Mouse (Mus musculus): ENCODE measurements around the gene Ola1.

Ola1 gene

DNA sequence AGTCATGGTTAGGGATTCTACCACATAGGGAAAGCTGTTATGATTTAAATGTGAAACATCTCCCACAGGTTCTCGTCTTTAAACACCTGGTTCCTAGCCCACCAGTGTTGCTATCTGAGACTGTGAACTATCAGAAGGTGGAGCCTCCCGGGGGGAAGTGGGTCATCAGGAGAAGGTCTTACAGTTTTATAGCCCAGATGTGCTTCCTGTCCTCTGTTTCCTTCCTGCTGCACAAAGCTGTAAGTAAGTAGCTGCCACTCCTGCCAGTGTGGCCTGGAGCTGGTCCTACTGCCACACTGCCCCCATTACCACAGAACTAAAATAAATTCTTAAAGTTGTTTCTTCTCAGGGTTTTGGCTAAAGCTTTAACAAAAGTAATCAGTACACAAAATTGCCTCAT lies 72.6 kb downstream of the Ola1 start:
- DNase-seq (ENCODE audit: low spot score): no peak

DNA sequence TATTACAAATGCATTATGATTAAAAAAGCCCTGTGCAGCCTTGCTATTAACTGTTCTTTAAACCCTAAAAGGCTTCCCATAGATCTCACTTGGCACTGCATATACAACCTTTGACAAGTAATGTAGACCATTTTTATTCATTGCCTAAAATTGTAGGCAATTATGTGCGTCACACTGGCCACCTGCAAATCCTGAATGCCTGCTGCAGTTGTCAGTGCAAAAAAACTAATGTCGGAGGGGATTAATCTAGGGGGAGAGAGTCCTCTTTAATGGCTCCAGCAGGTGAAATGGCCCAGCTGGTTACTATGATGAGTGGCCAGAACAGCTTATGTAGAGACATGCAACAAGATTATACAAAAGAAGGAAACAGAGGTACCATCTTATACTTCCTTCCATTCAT lies 75.0 kb downstream of the Ola1 start:
- no peak for DNase-seq (ENCODE audit: low spot score)

DNA sequence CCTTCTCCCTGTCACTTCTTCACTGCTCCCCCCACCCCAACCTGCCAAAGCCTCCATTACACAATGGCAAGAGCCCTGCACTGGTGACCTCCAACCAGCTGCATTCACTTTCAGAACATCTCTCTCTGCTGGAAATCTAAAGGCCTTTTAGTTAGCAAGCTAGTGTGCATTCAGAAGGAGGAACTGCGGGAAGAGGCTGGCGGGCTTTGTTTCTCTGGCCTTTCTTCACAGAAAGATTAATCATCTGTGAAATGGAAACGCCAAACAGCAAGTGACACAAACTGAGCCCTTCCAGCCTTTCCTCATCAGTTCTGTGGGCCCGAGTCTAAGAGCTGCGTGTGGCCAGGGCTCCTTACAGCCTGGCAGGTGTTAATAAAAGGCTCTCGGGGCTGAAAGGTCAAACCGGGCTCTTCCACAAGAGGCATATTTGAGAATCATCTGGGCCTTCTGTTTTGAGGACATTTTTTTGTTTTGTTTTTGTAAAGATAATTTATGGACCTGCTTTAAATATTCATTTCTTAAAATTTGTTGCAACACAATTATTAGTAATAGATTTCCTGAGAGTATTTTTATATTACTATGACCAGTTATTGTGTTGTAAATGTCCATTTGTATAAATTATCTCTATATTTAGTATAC lies 75.8 kb downstream of the Ola1 start:
- DNase-seq (ENCODE audit: low spot score): no peak

DNA sequence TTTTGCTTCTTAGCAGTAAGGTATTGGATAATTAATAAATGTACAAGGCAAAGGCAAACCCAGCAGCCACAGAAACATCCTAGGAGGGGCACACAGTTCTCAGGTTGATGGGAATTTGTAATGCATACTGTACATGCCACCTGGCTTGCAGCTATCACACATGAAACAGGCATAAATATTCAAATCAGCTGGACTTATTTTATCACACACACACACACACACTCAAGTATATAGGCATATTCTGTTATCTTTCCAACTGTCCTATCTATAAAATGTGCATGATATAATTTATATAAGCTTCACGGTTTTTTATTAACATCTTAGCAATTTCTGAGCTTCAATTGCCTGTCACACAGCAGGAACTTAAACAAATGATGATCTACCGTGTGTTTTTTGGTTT lies 85.8 kb downstream of the Ola1 start:
- DNase-seq (ENCODE audit: low spot score): no peak

DNA sequence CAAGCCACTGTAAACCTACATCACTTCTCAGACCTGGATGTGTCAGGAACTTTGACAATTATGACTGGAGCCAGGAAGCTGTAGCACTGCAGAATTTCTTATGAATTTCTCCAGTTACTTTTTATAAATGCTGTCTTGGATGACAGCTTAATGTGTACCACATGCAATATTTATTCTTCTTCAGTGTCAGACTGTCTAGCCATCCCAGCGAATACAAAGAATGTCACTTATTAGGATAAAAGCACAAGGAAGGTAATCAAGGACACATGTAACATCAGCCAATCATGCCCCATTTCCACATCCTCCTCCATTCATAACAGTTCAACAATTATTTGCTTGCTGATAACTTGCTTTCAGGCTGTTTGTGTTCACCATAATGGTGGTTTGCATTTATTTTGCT lies 91.0 kb downstream of the Ola1 start:
- no peak for DNase-seq (ENCODE audit: low spot score)

DNA sequence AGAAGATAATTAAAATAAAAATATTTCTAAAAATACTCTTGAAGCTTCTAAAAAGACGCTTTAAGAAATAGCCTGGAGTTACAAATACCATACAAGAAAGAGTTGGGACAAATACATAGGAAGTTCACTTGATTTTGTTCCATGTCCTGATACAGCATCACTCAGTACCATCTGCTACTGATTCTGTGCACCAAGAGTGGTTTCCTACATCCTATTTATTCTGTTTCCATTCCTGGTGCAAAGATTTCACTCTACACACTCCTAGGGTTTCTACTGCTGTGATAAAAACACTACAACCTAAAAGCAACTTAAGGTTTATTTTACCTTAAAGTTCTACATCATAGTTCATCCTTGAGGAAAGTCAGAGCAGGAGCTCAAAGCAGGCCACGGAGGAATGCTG lies 99.9 kb downstream of the Ola1 start:
- DNase-seq (ENCODE audit: low spot score): no peak

DNA sequence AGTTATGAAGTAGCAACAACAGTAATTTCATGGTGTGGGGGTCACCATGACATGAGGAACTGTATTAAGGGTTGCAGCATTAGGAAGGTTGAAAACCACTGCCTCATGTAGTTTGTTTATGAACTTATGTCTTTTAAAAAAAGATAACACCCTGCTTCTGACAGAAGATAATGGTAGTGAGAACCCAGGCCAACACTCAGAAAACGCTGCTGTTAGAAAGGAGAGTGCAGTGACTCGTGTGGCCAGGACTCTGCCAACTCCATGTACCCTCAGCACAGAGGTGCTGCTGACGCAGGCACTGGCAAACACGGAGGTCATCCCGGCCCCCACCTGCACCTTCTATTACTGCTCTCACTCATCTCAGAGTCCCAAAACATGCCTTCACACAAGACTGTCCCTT lies 111.6 kb downstream of the Ola1 start:
- DNase-seq (ENCODE audit: low spot score): no peak

DNA sequence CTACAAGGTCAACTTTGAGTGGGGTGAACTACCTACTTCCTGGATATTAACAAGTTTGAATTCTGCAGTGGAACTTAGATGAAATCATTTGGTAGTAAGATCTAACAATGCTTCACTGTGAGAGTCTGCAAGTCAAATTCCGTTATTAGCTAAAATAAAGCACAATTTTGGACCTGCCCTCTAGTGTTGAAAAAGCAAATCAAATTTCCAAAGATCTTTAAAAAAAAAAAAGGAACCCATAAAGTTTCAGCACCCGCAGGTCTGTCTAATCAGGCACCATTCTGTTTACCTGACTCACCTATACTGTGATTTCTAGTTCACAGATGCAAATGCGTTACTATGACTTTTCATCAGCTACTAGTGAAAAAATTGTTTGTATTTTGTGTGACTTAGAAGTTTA lies 122.2 kb downstream of the Ola1 start:
- no peak for DNase-seq (ENCODE audit: low spot score)

DNA sequence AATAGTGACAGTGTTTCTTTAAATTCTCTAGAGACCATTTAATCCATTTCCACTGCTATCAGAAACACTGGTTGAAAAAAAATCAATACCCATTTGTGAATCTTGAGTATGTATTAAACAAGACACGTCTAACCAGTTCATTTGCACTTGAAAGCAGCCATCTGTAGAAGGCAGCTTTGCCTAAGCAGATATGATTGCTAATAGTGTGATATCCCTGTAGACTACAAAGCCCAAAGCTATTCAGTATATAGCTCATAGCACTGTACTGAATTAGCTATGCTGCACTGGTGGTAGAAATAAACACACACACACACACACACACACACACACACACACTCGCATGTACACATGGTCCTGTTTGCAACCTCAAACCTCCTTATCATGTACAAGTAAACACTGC lies 123.4 kb downstream of the Ola1 start:
- no peak for DNase-seq (ENCODE audit: low spot score)

DNA sequence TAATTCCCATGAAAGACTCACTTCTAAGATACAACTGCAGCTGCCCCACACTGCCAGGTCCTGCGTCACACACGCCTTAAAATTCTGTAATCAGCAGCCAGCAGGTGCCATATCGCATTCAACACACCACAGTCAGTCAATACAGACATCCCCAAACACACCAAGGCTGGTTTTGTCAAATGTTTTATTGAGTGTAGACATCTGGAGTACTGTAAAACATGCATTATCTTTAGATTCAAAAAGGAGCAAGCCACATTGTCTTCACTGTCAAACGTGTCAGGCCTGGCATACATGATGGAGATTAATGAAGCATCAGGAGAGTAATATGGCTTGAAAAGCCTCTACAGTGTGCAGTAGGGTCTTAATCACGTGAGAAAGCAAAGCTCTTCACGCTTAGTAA lies 125.7 kb downstream of the Ola1 start:
- no peak for DNase-seq (ENCODE audit: low spot score)

DNA sequence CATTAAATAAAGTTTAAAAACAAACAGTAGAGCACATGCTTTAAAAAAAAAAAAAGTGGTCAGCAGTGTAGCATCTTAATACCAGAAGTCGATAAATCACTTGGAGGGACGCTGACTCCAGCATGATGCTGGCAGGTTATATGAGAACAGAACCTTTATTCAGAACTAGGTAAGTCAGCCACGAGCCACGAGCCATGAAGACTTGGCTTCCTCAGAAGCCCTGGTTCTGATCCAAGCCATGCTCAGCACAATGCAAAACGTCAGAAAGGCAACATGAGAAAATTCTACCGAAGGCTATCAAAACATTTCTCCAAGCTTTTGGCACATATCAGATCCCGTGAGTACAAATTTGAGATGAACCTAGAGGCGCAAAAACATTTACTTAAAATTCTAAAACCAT lies 127.4 kb downstream of the Ola1 start:
- no peak for DNase-seq (ENCODE audit: low spot score)

DNA sequence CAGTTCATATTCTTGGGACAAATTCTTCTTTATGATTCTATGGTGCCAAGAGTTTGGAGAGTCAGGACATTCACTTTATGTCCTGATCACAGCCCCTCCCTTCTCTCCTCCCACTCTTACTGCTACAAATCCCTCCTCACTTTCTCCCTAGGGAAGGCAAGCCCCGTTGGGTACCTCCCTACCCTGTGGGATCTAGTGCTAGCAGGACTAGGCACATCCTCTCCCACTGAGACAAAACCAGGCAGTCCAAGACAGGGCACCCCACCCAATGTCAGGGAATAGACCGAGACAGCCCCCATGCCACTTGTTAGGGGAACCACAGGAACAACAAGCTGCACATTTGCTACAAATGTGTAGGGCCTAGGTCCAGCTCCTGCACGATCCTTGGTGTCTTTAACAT lies 131.1 kb downstream of the Ola1 start:
- no peak for DNase-seq (ENCODE audit: low spot score)

DNA sequence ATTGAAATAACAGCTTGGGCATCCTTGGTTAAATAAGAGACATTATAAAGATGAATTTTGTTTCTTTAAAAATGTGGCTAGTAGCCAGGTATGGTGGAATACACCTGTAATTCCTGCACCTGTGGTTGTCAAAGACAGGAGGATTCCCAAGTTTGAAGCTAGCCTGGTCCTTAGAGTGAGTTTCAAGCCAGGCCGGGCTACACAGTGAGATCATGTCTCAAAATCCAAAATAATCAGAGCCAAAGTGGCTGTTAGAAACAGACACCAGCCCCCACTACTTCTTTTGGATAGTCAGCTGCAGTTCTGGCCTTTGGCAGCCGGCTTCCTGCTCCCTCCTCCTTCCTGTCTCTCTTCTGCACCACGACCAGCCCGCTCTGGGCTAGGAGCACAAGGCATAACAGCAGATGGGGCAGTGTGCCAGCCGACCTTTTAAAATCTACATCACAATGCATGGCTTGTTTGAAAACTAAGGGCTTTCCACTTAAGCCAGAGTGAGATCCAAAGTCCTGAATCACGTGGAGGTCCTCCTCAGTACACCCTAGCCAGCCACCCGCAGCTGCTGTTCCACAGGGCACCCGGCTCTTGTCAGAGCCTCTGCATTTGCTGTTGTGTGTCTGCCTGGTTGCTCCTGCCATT lies 132.9 kb downstream of the Ola1 start:
- no peak for DNase-seq (ENCODE audit: low spot score)

DNA sequence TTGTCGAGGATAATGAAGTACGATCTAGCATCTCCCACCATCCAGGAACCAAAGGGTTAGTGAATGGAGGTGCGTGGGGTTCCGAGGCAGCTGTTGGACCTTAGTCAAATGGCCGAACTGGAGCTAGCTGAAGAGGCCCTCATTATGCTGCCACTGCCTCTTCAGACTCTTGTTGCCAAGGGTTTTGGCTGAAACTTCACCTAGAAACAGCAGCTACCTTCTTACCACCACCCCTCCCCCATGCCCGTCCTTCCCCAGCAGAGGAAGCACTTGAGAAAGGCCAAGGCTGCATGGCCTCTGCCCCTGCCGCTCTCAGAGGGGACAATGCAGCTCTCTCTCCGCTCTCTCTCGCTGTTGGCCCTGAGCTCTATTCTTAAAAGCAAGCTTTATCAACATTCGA lies 136.2 kb downstream of the Ola1 start:
- DNase-seq (ENCODE audit: low spot score): no peak

DNA sequence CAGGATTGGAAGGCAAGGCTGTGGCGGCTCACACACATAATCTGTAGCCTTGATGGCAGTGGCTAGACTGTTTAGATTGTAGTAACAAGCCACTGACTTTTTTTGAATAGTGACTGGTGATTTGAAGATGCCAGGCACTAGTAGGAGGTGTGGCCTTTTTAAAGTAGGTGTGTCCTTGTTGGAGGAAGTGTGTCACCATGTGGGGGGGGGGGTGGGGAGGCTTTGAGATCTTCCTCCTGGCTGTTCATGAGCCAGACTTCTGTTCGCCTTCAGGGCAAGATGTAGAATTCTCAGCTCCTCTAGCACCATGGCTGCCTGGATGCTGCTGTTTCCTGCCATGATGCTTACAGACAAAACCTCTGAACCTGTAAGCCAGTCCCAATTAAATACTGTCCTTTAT lies 136.9 kb downstream of the Ola1 start:
- DNase-seq (ENCODE audit: low spot score): no peak

DNA sequence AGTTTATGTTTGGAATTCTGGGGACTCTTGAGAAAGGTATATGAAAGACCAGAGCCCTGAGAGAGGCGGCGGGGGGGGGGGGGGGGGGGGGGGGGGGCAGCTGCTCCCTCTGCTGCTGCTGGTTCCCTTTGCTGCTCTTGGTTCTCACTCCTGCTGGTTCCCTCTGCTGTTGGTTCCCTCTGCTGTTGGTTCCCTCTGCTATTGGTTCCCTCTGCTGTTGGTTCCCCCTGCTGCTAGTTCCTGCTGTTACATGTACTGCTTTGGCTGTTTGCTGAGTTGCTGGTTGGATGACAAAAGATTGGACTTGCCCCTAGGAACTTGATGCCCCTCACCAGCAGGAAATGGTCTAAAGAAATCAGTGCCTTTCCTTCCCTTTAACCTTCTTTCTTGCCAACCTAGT lies 138.6 kb downstream of the Ola1 start:
- no peak for DNase-seq (ENCODE audit: low spot score)

DNA sequence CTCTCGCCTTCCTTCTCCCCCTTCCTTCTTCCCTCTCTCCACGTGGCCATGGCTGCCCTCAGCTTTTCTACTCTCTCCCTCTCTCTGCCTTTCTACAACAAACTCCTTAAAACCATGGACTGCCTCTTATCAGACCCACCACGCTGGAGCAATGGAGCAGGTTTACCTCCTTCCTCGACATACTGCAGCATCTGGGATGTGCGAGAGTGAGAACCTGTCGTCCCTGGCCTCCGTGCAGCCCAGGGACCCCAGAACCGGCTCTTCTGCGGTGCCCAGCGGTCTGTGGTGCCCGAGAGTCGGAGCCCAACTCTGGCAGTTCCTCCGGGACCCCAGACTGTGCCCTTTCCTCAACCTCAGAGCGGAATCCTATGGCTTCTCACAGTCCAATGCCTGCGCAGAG lies 139.4 kb downstream of the Ola1 start:
- DNase-seq (ENCODE audit: low spot score): no peak

DNA sequence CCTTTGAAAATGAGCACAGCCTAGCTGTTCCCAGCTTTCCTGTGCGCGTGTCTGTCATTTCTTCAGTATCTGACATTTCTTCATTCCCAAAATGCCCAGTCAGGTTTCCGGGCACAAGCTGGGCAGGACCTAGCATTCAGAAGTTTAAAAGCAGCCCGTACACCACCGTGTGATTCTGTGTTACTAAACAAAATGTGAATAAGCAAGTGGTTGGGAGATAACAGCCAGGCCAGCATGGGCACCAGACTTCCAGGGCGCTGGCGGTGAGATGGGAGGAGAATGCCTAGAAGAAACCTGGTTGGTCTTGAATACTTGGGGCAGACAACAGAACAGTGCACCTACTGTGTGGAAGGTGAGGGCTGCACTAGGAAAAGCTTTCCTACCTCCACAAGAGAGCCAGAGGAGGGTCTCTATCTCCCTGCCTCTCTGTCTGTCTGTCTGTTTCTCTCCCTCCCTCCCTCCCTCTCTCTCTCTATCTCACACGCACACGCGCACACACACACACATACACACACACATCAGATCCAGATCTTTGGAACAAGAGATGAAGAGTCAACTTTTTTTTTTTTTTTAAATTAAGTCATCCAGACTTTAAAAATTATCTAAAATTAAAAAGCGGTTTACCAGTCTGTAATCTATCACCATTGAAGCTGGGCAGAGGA lies 144.8 kb downstream of the Ola1 start:
- no peak for DNase-seq (ENCODE audit: low spot score)

DNA sequence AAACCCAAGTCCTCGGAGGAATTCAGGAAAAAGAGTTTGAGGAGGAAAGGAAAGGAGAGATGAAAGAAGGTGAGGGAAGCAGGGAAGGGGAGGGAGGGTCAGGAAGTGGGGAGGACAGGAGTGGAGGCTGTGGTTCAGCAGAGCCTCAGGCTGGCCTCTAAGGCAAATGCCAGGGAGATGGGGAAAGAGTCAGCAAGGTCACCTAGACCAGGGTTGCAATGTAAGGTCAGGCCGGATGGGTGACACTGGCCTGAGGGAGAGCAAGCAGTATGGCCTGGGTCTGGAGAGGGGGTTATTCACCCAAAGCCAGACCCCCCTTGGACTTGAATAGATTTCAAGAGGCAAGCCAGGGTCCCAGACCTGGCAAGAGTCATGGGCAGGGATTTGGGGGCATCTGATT lies 147.5 kb downstream of the Ola1 start:
- DNase-seq (ENCODE audit: low spot score): no peak

DNA sequence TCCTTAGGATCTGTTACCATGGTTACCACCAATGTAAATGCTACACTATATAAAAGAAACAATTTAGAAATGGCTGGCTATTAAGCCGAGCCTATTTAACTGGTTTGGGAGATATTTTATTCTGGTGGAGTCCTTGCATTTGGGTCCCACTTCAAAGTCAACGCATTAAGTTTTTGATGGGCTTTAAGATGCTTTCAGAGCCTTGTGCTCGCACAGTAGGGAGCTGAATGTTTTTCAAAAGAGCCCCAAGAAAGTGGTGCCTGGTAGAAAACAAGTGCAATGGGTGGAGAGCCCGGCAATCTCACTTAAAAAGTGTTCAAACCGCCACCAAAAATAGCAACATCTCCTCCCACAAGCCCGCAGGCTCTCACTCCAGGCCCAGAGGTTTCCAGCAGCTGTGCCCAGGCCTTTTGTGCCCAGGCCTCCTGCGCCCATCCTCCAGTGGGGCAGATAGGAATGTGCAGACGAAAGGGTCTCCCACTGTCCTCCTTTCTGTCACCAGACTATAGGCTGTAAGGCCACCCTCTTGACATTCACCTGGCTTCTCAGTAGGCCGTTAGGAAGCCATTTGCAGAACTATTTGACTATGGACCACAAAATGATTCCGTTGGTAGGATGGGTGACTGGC lies 148.2 kb downstream of the Ola1 start:
- no peak for DNase-seq (ENCODE audit: low spot score)

DNA sequence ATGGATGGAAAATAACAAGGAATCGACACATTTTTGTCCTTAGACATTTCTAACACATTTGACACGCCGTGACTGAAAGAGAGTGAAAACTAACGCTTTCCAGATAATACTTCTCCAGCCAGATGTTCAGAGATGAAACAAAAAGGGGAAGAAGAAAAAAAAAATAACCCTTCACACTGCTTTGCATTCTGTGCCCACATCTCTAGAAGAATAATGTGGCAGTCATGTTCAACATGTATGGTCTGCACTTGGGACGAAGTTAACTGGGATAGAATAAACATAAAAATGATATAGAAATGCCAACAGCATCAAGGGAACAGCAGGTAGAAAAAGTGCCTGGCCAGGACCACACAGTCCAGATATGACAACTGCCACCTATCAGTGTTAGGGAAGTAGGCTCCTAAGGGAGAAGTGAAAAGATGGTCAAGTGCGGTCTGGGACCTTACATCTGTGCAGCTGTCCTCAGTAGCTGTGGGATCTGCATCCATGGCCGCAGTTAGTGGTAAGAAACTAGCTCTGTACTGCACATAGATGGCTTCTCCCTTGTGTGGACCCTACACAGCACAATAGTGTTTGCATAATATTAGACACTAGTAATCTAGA lies 149.4 kb downstream of the Ola1 start:
- no peak for DNase-seq (ENCODE audit: low spot score)

DNA sequence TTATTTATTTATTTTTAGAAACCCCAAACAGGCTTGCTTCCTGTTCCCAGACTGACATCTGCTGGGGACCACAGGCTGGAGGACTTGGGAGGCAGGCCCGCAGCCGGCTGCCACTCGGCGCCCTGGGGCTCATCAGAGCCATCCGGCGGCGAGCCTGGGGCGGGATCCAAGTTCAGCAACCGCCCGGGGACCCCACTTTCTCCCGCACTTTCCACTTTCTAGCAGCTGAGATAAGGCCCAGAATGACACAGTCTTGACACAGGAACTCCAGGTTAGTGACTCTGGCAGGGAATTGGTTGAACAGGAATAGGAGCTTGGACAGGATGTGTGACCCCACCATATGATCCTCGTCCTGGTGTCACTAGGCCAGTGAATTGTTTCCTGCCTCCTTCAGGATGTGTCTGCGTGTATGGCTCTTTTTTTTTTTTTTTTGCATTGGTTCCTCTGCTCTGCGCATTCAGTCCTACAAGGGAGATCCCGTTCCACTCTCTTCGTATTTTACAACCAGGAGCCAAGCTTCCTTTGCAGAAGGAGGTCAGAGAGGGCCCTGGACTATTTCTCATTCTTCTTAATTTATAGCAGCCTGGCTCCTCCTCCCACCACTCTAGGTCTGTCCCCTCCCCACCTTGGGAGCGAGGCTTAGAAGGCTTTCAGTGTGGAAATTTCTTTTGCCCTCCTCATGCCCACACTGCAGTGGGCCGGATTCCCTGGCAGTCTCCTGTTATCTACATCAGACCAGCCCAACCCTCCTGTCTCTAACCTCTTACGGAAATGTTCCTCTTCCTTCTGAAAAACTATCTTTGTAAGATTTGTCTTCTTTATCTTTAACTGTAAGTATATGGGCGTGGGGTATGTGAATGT lies 152.2 kb downstream of the Ola1 start:
- DNase-seq (ENCODE audit: low spot score): no peak
